Mouse (Mus musculus) heart, postnatal 0 days (tissue): Measurements from ENCODE around the gene Cd2ap. TPM values are rescaled to one million over a fixed set of nuclear protein-coding genes. Genes with fewer than 3 reads are reported as not detected.

Source experiments
- ATAC-seq: fragments of 200-750 bp; cut with Nextera tagmentation; 2 replicates; pipeline ENCODE4 v1.8.0; 2017; ENCODE audit warnings: low read depth, moderate number of reproducible peaks, moderate library complexity; ENCODE audit not compliant: insufficient read depth
- DNase-seq: peaks from one replicate; pipeline ENCODE4 v3.0.0-alpha.2; 2016; ENCODE audit warnings: low spot score
- H3K27ac ChIP-seq: fragments of 300-500 bp; sonication (generic); 2 replicates; pipeline ENCODE4 v1.5.1; 2014; ENCODE audit warnings: low read depth, mild to moderate bottlenecking
- H3K27me3 ChIP-seq: fragments of 300-500 bp; sonication (generic); 2 replicates; pipeline ENCODE4 v1.6.1; 2014; ENCODE audit warnings: low read length, mixed read lengths; ENCODE audit not compliant: control insufficient read depth, insufficient read depth
- H3K36me3 ChIP-seq: fragments of 300-500 bp; sonication (generic); replicated peaks from 2 replicates; pipeline ENCODE4 v1.6.1; 2014; ENCODE audit warnings: low read length, mixed read lengths; ENCODE audit not compliant: control insufficient read depth, insufficient read depth
- H3K4me1 ChIP-seq: fragments of 300-500 bp; sonication (generic); 2 replicates; pipeline ENCODE4 v1.6.1; 2014; ENCODE audit warnings: antibody characterized with exemption; ENCODE audit not compliant: control insufficient read depth, insufficient read depth
- H3K4me2 ChIP-seq: fragments of 300-500 bp; sonication (generic); 2 replicates; pipeline ENCODE4 v1.6.1; 2014; ENCODE audit warnings: low read depth, mild to moderate bottlenecking, low read length, moderate library complexity
- H3K4me3 ChIP-seq: fragments of 300-500 bp; sonication (generic); 2 replicates; pipeline ENCODE4 v1.5.1; 2014; ENCODE audit warnings: low read depth, low read length
- H3K9ac ChIP-seq: fragments of 300-500 bp; sonication (generic); replicated peaks from 2 replicates; pipeline ENCODE4 v1.6.1; 2014; ENCODE audit warnings: low read depth, low read length, mixed read lengths
- H3K9me3 ChIP-seq: fragments of 300-500 bp; sonication (generic); replicated peaks from 2 replicates; pipeline ENCODE4 v1.6.1; 2016; ENCODE audit warnings: low read length; ENCODE audit not compliant: control insufficient read depth
- CTCF ChIP-seq: IDR thresholded peaks from 2 replicates; pipeline ENCODE4 v1.5.1; 2016; ENCODE audit warnings: antibody characterized with exemption, control low read depth, low read depth
- EP300 ChIP-seq: IDR thresholded peaks from 2 replicates; pipeline ENCODE4 v1.6.1; 2016; ENCODE audit warnings: antibody characterized with exemption, low read depth
- WGBS: fragments of 180-500 bp; shearing (Covaris S2); extraction: QIAGEN DNeasy Blood & Tissue Kit; methylation state at CpG from one replicate; pipeline ENCODE4 v1.1.7; 2014; 5-methylcytosine and 5-hydroxymethylcytosine counted together
- polyA plus RNA-seq: library from polyadenylated mRNA; unstranded; fragments of >200 nt; fragmentation: Nextera tagmentation; extraction: Ambion mirVana; gene quantifications from 2 replicates; pipeline ENCODE4 v1.2.1, GENCODE M21; 2015
- total RNA-seq: library from RNA; depleted of rRNA; stranded (reverse); fragments of >200 nt; gene quantifications from 2 replicates; pipeline ENCODE4 v1.2.3, GENCODE M21; 2014; ENCODE audit warnings: low replicate concordance

Cd2ap gene
- total and polyA plus RNA-seq, 2 experiments from 2014 or later: 11.6 to 20.2 TPM

DNA sequence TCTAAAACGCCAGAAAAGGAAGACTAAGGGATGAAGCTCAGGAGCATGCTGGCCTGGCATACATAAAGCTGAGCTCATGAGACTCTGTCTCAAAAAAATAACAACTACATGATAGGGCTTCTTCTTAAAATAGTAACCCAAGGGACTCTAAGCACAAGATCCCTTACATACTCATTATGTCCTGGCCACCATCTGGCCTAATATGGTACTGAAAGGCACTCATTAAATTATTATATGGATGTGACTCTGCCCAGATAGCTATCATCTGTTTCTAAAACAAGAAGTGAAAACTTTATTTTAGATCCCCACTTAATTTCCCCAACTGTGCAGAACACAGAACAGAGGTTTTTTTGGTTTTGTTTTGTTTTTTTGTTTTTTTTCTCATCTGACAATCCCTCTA is 6.4 kb upstream of the Cd2ap start:
- TF ChIP-seq CTCF (peak; percentile 28), EP300 (no peak)
- ATAC-seq (no peak), DNase-seq (no peak)
- Histone ChIP-seq H3K4me1 (peaks cover 20% of the 10 kb centered on the region), H3K36me3 (no peaks in the 10 kb centered on the region), H3K9me3 (0 out of 2 replicates have a peak, but pooled peaks cover 3% of the 10 kb centered on the region), H3K27ac (no peak overlapping the region), H3K9ac (no peak overlapping the region), H3K4me3 (no peak overlapping the region), H3K27me3 (no peaks in the 10 kb centered on the region), H3K4me2 (no peak overlapping the region)
- 57% methylated on average over 1 of the region's 1 CpGs for WGBS

DNA sequence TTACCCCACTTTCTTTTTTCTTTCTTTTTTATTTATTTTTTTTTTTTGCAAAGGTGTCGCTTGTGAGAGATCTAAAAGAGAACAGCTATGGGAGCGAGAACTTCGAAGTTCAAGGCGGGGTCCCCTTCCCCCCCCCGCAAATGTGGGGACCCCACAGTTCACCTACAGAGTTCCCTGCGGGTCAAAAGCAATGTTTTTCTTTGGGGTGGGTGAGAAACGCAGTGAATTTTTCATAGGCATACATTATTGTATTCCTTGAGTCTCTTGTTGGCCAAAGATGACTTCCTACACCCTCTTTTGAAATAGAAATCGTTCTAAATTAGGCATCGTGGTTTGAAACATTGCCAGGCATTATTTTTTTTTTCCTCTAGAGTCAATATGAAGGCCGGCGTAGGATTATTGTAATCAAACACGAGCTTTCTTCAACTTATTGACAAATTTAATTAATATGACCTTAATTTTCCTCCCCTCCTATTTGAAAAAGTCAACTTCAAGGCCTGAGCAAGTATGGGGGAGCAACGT is 500 bp upstream of the Cd2ap start:
- TF ChIP-seq CTCF (no peak), EP300 (no peak)
- Histone ChIP-seq H3K4me3 (peak overlapping the region; percentile 88), H3K9ac (peak overlapping the region; percentile 99; the same call in 1 of the 2 replicates), H3K4me2 (peak overlapping the region; percentile 94), H3K27me3 (no peaks in the 10 kb centered on the region), H3K9me3 (no peaks in the 10 kb centered on the region), H3K27ac (peak overlapping the region; percentile 99), H3K36me3 (no peaks in the 10 kb centered on the region), H3K4me1 (peaks cover 12% of the 10 kb centered on the region)
- 24% methylated on average over 13 of the region's 13 CpGs for WGBS
- DNase-seq (no peak), ATAC-seq (no peak)

DNA sequence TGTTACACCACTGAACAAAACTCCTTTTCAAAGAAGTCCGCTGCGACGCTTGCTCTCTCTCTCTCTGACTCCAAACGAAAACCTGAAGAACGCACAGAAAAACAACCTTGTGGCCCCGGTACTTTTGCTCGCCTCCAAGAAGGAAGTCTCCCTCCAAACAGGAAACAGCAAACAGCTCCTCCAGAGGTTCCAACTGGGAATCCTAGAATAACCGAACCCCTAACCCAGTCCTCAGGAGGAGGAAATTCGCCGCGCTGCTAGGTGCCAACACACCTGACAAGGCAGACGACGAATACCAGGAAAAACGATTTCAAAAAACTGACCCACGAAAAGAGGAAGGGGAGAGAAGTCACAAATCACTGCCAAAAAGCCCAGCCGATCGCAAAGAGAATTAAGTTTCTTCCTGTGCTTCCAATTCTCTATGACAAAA is 879 bp downstream of the Cd2ap start:
- Histone ChIP-seq H3K9ac (peak overlapping the region; percentile 99), H3K4me3 (peak overlapping the region; percentile 88), H3K27ac (peak overlapping the region; percentile 99), H3K4me1 (peaks cover 18% of the 10 kb centered on the region), H3K4me2 (peak overlapping the region; percentile 94), H3K27me3 (no peaks in the 10 kb centered on the region), H3K36me3 (no peaks in the 10 kb centered on the region), H3K9me3 (no peaks in the 10 kb centered on the region)
- DNase-seq (peak; percentile 72), ATAC-seq (peak; percentile 21; the same call in 1 of the 2 replicates)
- WGBS: under 1% methylated on average over 17 of the region's 17 CpGs
- peak; percentile 26 for TF ChIP-seq CTCF
- TF ChIP-seq EP300: no peak

DNA sequence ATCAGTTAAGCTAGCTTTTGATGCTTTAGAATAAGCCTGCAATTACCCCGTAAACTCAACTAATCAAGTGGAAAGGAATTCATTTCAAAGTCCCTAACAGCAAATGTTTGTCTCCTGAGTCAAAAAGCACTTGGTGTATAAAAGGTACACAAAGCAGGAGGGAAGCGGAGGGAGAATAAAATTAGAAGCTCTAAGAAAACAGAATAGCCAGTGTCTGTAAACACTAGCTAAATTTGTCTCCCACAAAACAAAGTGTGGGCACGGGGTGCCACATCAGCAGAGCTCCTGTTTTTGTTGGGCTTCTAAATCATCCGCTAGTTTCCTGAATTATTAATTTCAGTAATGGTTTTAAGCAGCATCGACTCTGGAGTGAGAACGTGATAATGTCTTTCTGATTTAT is 1.4 kb downstream of the Cd2ap start:
- peak overlapping the region; percentile 88 for H3K4me3 ChIP-seq
- peak overlapping the region; percentile 99 for H3K9ac ChIP-seq
- ATAC-seq (no peak), DNase-seq (no peak)
- no peaks in the 10 kb centered on the region for H3K27me3 ChIP-seq
- H3K4me2 ChIP-seq: peak overlapping the region; percentile 94
- no peaks in the 10 kb centered on the region for H3K9me3 ChIP-seq
- peaks cover 20% of the 10 kb centered on the region for H3K4me1 ChIP-seq
- H3K27ac ChIP-seq: peak overlapping the region; percentile 99
- WGBS: 11% methylated on average over 6 of the region's 6 CpGs
- TF ChIP-seq CTCF (no peak), EP300 (no peak)
- H3K36me3 ChIP-seq: no peaks in the 10 kb centered on the region

DNA sequence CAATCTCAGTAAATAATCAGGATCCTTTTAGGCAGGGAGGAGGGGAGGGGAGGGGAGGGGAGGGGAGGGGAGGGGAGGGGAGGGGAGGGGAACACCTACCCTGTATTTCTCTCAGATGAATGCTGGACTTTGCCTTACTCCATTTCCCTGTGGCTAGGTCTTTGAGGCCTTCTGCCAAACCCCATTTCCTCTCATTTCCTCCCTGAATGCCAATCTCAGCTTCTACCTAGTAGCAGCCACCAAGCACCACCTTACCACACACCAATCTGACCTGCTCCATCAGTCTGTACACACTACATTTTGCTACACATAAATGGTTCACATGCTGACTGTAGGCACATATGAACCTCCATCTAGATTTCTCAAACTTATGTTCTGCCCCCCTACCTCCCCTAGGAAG is 6.0 kb downstream of the Cd2ap start:
- H3K27me3 ChIP-seq: no peaks in the 10 kb centered on the region
- no peak for ATAC-seq
- H3K9ac ChIP-seq: no peak overlapping the region
- no peaks in the 10 kb centered on the region for H3K9me3 ChIP-seq
- peaks cover 23% of the 10 kb centered on the region for H3K4me1 ChIP-seq
- H3K4me3 ChIP-seq: no peak overlapping the region
- no peak overlapping the region for H3K4me2 ChIP-seq
- no peak overlapping the region for H3K27ac ChIP-seq
- DNase-seq: no peak
- TF ChIP-seq CTCF (no peak), EP300 (no peak)
- H3K36me3 ChIP-seq: no peaks in the 10 kb centered on the region

DNA sequence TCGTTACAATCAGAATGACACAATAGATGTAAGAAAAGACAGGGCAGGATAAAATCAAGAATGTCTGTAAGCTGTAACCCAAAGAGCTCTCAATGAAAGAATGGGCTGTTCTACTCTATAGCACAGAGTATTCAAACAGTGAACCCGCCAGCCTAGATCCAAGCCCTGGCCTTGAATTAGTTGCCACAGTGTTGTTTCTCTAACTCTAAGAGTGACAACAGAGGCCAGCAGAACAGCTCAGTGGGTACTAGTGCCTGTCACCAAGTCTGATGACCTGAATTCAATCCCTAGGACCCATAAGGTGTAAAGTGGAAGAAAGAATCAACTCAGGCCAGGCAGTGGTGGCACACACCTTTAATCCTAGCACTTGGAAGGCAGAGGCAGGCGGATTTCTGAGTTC is 13.3 kb downstream of the Cd2ap start:
- Histone ChIP-seq H3K9ac (no peak overlapping the region), H3K36me3 (no peaks in the 10 kb centered on the region; the same call in 1 of the 2 replicates), H3K27me3 (no peaks in the 10 kb centered on the region), H3K4me1 (peaks cover 5% of the 10 kb centered on the region; the same call in 1 of the 2 replicates), H3K9me3 (no peaks in the 10 kb centered on the region), H3K4me2 (no peak overlapping the region), H3K27ac (no peak overlapping the region), H3K4me3 (no peak overlapping the region)
- DNase-seq (no peak), ATAC-seq (no peak)
- 79% methylated on average over 3 of the region's 3 CpGs for WGBS
- no peak for TF ChIP-seq CTCF
- TF ChIP-seq EP300: no peak
